Mouse (Mus musculus) MEL (cell line): ENCODE results near the gene Ccl21b. TPM values are rescaled to one million over a fixed set of nuclear protein-coding genes. Genes with fewer than 3 reads are reported as not detected.
"Not testable (repeated sequence)": the region's sequence is repeated elsewhere in the genome, so short reads cannot be mapped to it uniquely, and the experiment has no call there.

ENCODE experiments used
- DNase-seq: peaks from one replicate; pipeline ENCODE4 v3.0.0; 2011; ENCODE audit warnings: low read depth, low spot score
- H3K27ac ChIP-seq: 2 replicates; pipeline ENCODE4 v1.5.1; 2012; ENCODE audit warnings: low read depth, mild to moderate bottlenecking, control low read depth, low read length, moderate library complexity; ENCODE audit not compliant: control insufficient read depth
- H3K27me3 ChIP-seq, 2 experiments: fragments of 150-350 bp in 1 of 2; sonication (generic) in 1 of 2; 2 replicates each; pipeline ENCODE4 v1.6.1; 2012; ENCODE audit warnings: low read length in 2 of 2, mild to moderate bottlenecking in 2 of 2, improper control_type of control experiment in 1 of 2, moderate library complexity in 1 of 2; ENCODE audit not compliant: insufficient read depth in 2 of 2, control insufficient read depth in 1 of 2
- H3K36me3 ChIP-seq, 2 experiments: 2 replicates each; pipeline ENCODE4 v1.6.1; 2012 to 2014; ENCODE audit warnings: low read length in 2 of 2, improper control_type of control experiment in 1 of 2, inconsistent platforms in 1 of 2, mild to moderate bottlenecking in 1 of 2; ENCODE audit not compliant: insufficient read depth in 2 of 2, control insufficient read depth in 1 of 2
- H3K4me1 ChIP-seq, 2 experiments: fragments of 150-350 bp in 1 of 2; sonication (generic) in 1 of 2; 2 replicates each; pipeline ENCODE4 v1.6.1; 2012; ENCODE audit warnings: low read length in 2 of 2, improper control_type of control experiment in 1 of 2, mild to moderate bottlenecking in 1 of 2; ENCODE audit not compliant: insufficient read depth in 2 of 2, control insufficient read depth in 1 of 2
- H3K4me3 ChIP-seq, 2 experiments: fragments of 150-350 bp in 1 of 2; sonication (generic) in 1 of 2; 2 replicates each; pipeline ENCODE4 v1.5.1; 2012; ENCODE audit warnings: low read depth in 2 of 2, low read length in 2 of 2, mild to moderate bottlenecking in 2 of 2, moderate library complexity in 2 of 2, control low read depth in 1 of 2, improper control_type of control experiment in 1 of 2; ENCODE audit not compliant: control insufficient read depth in 1 of 2, insufficient read depth in 1 of 2
- H3K79me2 ChIP-seq: 2 replicates; pipeline ENCODE4 v1.6.1; 2012; ENCODE audit warnings: mild to moderate bottlenecking, low read length, moderate library complexity; ENCODE audit not compliant: control insufficient read depth, poor library complexity, insufficient read depth
- H3K9ac ChIP-seq: 2 replicates; pipeline ENCODE4 v1.6.1; 2012; ENCODE audit warnings: low read depth, mild to moderate bottlenecking, control low read depth, low read length, moderate library complexity; ENCODE audit not compliant: control insufficient read depth, poor library complexity, severe bottlenecking
- H3K9me3 ChIP-seq: fragments of 150-350 bp; sonication (generic); replicated peaks from 2 replicates; pipeline ENCODE4 v1.6.1; 2012; ENCODE audit warnings: mild to moderate bottlenecking, low read length, improper control_type of control experiment, moderate library complexity; ENCODE audit not compliant: insufficient read depth
- polyA plus RNA-seq, 2 experiments: library from polyadenylated mRNA; stranded (reverse) in 1 of 2; unstranded in 1 of 2; fragments of >175 nt in 1 of 2; fragments of >200 nt in 1 of 2; gene quantifications; 2 replicates each; pipeline versions ENCODE4 v1.2.1 to v1.2.4; 2012; ENCODE audit warnings: low replicate concordance in 2 of 2, low read depth in 1 of 2; ENCODE audit not compliant: insufficient read length in 2 of 2, insufficient read depth in 1 of 2, missing spikeins in 1 of 2
- total RNA-seq: library from RNA; depleted of rRNA; stranded (reverse); fragments of 300-350 nt; gene quantifications from 2 replicates; pipeline ENCODE4 v1.2.3, GENCODE M21; 2012; rRNA removed

The Ccl21b gene
- total RNA-seq (not detected in 2 replicates), polyA plus RNA-seq (not detected)

- H3K27me3 ChIP-seq, DNase-seq, H3K4me3 ChIP-seq, H3K4me1 ChIP-seq, H3K9me3 ChIP-seq, H3K27ac ChIP-seq, H3K36me3 ChIP-seq, H3K79me2 ChIP-seq, H3K9ac ChIP-seq: not testable (repeated sequence)
These were observed at the start of gene Ccl21b for GRCm38 (mm10) chr4:42255467-42255866. Ccl21b (plus strand) TSS chr4:42255767.

GRCm38 (mm10) chr4:42240339-42240738, 15.2 kb upstream of the Ccl21b start, which contains the start of gene Gm10600:
Gm10600 (plus strand) TSS chr4:42240639.
- not testable (repeated sequence) for H3K27me3 ChIP-seq, DNase-seq, H3K9ac ChIP-seq, H3K9me3 ChIP-seq, H3K4me3 ChIP-seq, H3K4me1 ChIP-seq, H3K36me3 ChIP-seq, H3K27ac ChIP-seq, H3K79me2 ChIP-seq

GRCm38 (mm10) chr4:42293967-42294366, 38.4 kb downstream of the Ccl21b start, which contains the start of gene Gm21953:
Gm21953 (plus strand) TSS chr4:42294267.
- DNase-seq, H3K27me3 ChIP-seq, H3K27ac ChIP-seq, H3K79me2 ChIP-seq, H3K4me1 ChIP-seq, H3K4me3 ChIP-seq, H3K9ac ChIP-seq, H3K36me3 ChIP-seq, H3K9me3 ChIP-seq: not testable (repeated sequence)

Other genes starting within 250 kb of the Ccl21b start
- 0.12 TPM in 1 of 2 replicates, not detected in the other for gene Gm21093, start 221.0 kb upstream of the Ccl21b start, total RNA-seq
- gene Gm21093, start 221.0 kb upstream of the Ccl21b start, polyA plus RNA-seq, result under 1 TPM in 1 of 2 experiments, not detected in 1; 0.22 TPM
- not detected in 2 replicates for gene Gm3893, start 164.6 kb upstream of the Ccl21b start, total RNA-seq
- gene Gm3893, start 164.6 kb upstream of the Ccl21b start, polyA plus RNA-seq, result not detected
- not detected in 2 replicates for gene Gm13304, start 140.9 kb upstream of the Ccl21b start, total RNA-seq
- gene Gm13304, start 140.9 kb upstream of the Ccl21b start, polyA plus RNA-seq, result not detected
- gene Gm13306, start 102.3 kb upstream of the Ccl21b start, total RNA-seq, result not detected in 2 replicates
- gene Gm13306, start 102.3 kb upstream of the Ccl21b start, polyA plus RNA-seq, result not detected
- not detected in 2 replicates for gene Gm13305, start 87.2 kb upstream of the Ccl21b start, total RNA-seq
- gene Gm13305, start 87.2 kb upstream of the Ccl21b start, polyA plus RNA-seq, result 1 to 10 TPM in 1 of 2 experiments, not detected in 1; 2.8 TPM
- 0.15 TPM in 1 of 2 replicates, not detected in the other for gene Gm10600, start 15.1 kb upstream of the Ccl21b start, total RNA-seq
- gene Gm10600, start 15.1 kb upstream of the Ccl21b start, polyA plus RNA-seq, result under 1 TPM in 1 of 2 experiments, not detected in 1; 0.14 TPM
- gene Gm21953, start 38.5 kb downstream of the Ccl21b start, total RNA-seq, result not detected in 2 replicates
- gene Gm21953, start 38.5 kb downstream of the Ccl21b start, polyA plus RNA-seq, result under 1 TPM in 1 of 2 experiments, not detected in 1; 0.33 TPM
- not detected in 2 replicates for gene Fam205a3, start 62.6 kb downstream of the Ccl21b start, total RNA-seq
- gene Fam205a3, start 62.6 kb downstream of the Ccl21b start, polyA plus RNA-seq, result not detected
- gene Gm21586, start 183.6 kb downstream of the Ccl21b start, total RNA-seq, result not detected in 2 replicates
- under 1 TPM in 1 of 2 experiments, not detected in 1; 0.33 TPM for gene Gm21586, start 183.6 kb downstream of the Ccl21b start, polyA plus RNA-seq
- gene Gm2163, start 211.0 kb downstream of the Ccl21b start, total RNA-seq, result not detected in 2 replicates
- not detected for gene Gm2163, start 211.0 kb downstream of the Ccl21b start, polyA plus RNA-seq